8 mouse cellular contexts compared by ENCODE assay signal in the genomic region with DNA sequence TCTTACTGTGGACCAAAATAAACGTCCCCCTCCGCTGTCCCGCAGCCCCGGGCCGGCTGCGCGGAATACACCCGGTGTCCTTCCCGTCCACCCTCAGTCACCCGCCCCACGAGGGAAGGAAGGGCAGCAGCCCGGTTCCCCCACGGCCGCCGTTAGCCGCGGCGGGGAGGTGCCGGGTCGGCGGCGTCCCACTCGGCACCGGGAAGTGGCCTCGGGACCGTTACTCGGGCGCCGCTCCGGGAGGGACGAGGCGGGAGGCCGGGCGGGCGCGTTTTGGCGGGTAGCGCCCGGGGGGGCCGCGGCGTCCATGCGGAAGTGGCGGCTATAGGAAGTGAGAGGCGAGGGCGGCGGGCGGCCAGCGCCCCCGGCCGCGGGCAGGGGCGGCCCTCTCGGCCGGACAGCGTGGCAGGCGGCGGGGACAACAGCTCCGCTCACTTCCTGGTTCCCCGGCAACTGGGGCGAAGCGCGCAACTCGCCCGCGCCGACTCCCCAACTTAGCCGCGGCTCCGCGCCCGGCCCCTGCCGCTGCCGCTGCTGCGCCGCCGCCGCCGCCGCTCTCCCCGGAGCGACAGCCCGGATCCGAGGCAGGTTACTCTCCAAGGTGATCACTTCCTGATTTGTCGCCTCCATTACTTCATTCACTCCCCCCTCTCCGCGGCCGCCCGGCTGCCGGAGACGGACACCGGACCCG. TPM values are rescaled to one million over a fixed set of nuclear protein-coding genes. Genes with fewer than 3 reads are reported as not detected.
DNase-seq lines count a peak whose midpoint lies in the region; ATAC-seq lines count a peak whose summit lies in the region.

No protein-coding gene starts in this region.

- H3K4me1 ChIP-seq in heart, embryonic 10.5 days = peaks cover 14% of the 10 kb centered on the region
- no peaks in the 10 kb centered on the region for H3K4me1 ChIP-seq in hindbrain, embryonic 11.5 days (replicated peaks; ENCODE audit: control insufficient read depth, insufficient read depth, low read length)
- peaks cover 19% of the 10 kb centered on the region for H3K4me1 ChIP-seq in limb, embryonic 10.5 days

- DNase-seq in heart, embryonic 10.5 days (ENCODE audit: low spot score) = peak; percentile 86
- DNase-seq in heart, postnatal 10 days = no peak
- peak; percentile 59 for DNase-seq in R1 (ENCODE audit: low read depth, low spot score)
- DNase-seq in hindbrain, embryonic 11.5 days (ENCODE audit: low spot score) = no peak
- peak; percentile 74 for DNase-seq in limb, embryonic 10.5 days (ENCODE audit: low spot score)
- peak; percentile 23 for DNase-seq in mesoderm, embryonic 11.5 days (ENCODE audit: low read depth, low spot score)
- DNase-seq in spleen, postnatal 36 days (ENCODE audit: low spot score in 2 of 2) = peak; percentile 61

- 1% methylated on average over 79 of the region's 93 CpGs for WGBS in heart, embryonic 10.5 days
- WGBS in hindbrain, embryonic 11.5 days = 2% methylated on average over 33 of the region's 93 CpGs
- under 1% methylated on average over 82 of the region's 93 CpGs for WGBS in limb, embryonic 10.5 days

- H3K9me3 ChIP-seq in heart, embryonic 10.5 days = no peaks in the 10 kb centered on the region
- H3K9me3 ChIP-seq in hindbrain, embryonic 11.5 days (ENCODE audit: control insufficient read depth, low read length) = no peaks in the 10 kb centered on the region
- H3K9me3 ChIP-seq in limb, embryonic 10.5 days (replicated peaks) = no peaks in the 10 kb centered on the region

- H3K27ac ChIP-seq in heart, embryonic 10.5 days = peak overlapping the region; percentile 100
- H3K27ac ChIP-seq in hindbrain, embryonic 11.5 days (ENCODE audit: low read depth, low read length) = peak overlapping the region; percentile 93
- H3K27ac ChIP-seq in limb, embryonic 10.5 days = peak overlapping the region; percentile 99

- H3K4me3 ChIP-seq in heart, embryonic 10.5 days = peak overlapping the region; percentile 98
- H3K4me3 ChIP-seq in hindbrain, embryonic 11.5 days (ENCODE audit: low read depth, low read length) = peak overlapping the region; percentile 98
- H3K4me3 ChIP-seq in limb, embryonic 10.5 days = peak overlapping the region; percentile 99

- 0 out of 2 replicates have a peak, but pooled peaks cover 2% of the 10 kb centered on the region for H3K36me3 ChIP-seq in heart, embryonic 10.5 days
- H3K36me3 ChIP-seq in hindbrain, embryonic 11.5 days (ENCODE audit: control insufficient read depth, insufficient read depth, low read length) = no peaks in the 10 kb centered on the region
- H3K36me3 ChIP-seq in limb, embryonic 10.5 days = 0 out of 2 replicates have a peak, but pooled peaks cover 5% of the 10 kb centered on the region

- intact Hi-C loops in heart, postnatal 10 days (cut with DNase I) = loop anchor here (5.0 kb wide), 1 partner anchor 39 kb away; no protein-coding TSS in a partner anchor

- no peaks in the 10 kb centered on the region for H3K27me3 ChIP-seq in heart, embryonic 10.5 days (ENCODE audit: insufficient read depth, poor library complexity, severe bottlenecking)
- no peaks in the 10 kb centered on the region for H3K27me3 ChIP-seq in hindbrain, embryonic 11.5 days (ENCODE audit: control insufficient read depth, insufficient read depth, low read length)
- H3K27me3 ChIP-seq in limb, embryonic 10.5 days (ENCODE audit: low read depth, poor library complexity, severe bottlenecking) = no peaks in the 10 kb centered on the region

- peak overlapping the region; percentile 85 for H3K9ac ChIP-seq in hindbrain, embryonic 11.5 days (ENCODE audit: low read depth, low read length)

- ATAC-seq in erythroblast, adult 5-6 weeks (replicated peaks; ENCODE audit: low FRiP score, poor library complexity, severe bottlenecking) = 0 out of 2 replicates have a peak, but pooled peaks have one; percentile 24
- peak; percentile 47 for ATAC-seq in hindbrain, embryonic 11.5 days (ENCODE audit: low FRiP score)

- H3K4me2 ChIP-seq in hindbrain, embryonic 11.5 days (replicated peaks; ENCODE audit: low read depth, low read length) = peak overlapping the region; percentile 82

RNA-seq across cellular contexts. Expression of gene Noct, which starts 52.3 kb away (rescaled TPM):
- 10.7 and 13.7 TPM in 2 replicates for polyA plus RNA-seq in heart, embryonic 10.5 days (2016; fragmentation: Nextera tagmentation; extraction: Ambion mirVana)
- total RNA-seq in heart, postnatal 10 days (2021) = 10 to 100 TPM; 28.9 to 75.4 TPM
- 39.6 and 43.5 TPM in 2 replicates for total RNA-seq in erythroblast, adult 5-6 weeks (2015; ENCODE audit: low replicate concordance)
- 27.3 and 31.4 TPM in 2 replicates for total RNA-seq in erythroblast, adult 5-6 weeks (2017; ENCODE audit: low replicate concordance)
- polyA plus RNA-seq in hindbrain, embryonic 11.5 days (2014; fragmentation: Nextera tagmentation; extraction: Ambion mirVana) = 12.7 and 15.0 TPM in 2 replicates
- 11.0 and 11.9 TPM in 2 replicates for polyA plus RNA-seq in limb, embryonic 10.5 days (2016; fragmentation: Nextera tagmentation; extraction: Ambion mirVana)

Comparison
In these comparisons a context has a peak if more than half of its experiments do, and no peak if none do; other contexts are left out.
1. DNase-seq: peak in heart, embryonic 10.5 days (single experiment), R1 (single experiment), limb, embryonic 10.5 days (single experiment), mesoderm, embryonic 11.5 days (single experiment) and spleen, postnatal 36 days (2 of 2); none in heart, postnatal 10 days (0 of 2) and hindbrain, embryonic 11.5 days (single experiment).
2. Peak in every context shown above with its lines, with median percentiles within 50 percentile points of each other: H3K27ac ChIP-seq and H3K4me3 ChIP-seq.